Mouse (Mus musculus): ENCODE data around the gene Lrrc3b. TPM values are rescaled to one million over a fixed set of nuclear protein-coding genes. Genes with fewer than 3 reads are reported as not detected.

Lrrc3b gene
- polyA plus RNA-seq (2015; fragmentation: Nextera tagmentation; extraction: Ambion mirVana) = 4.5 and 4.6 TPM in 2 replicates

GRCm38 (mm10) chr14:15438485-15439157 lies at the start of gene Lrrc3b:
TSS of gene Lrrc3b (minus strand) at chr14:15438987.
- Histone ChIP-seq H3K4me1 (no peaks in the 10 kb centered on the region), H3K9ac (peak within 1 kb of the TSS; percentile 60), H3K27ac (0 out of 2 replicates have a peak within 1 kb of the TSS, but pooled peaks have one; percentile 44), H3K4me3 (replicated peaks) (peak within 1 kb of the TSS; percentile 58), H3K9me3 (no peaks in the 10 kb centered on the region), H3K27me3 (replicated peaks) (no peaks in the 10 kb centered on the region), H3K36me3 (no peaks in the 10 kb centered on the region), H3K4me2 (peak within 1 kb of the TSS; percentile 97)
- under 1% methylated on average over 51 of the region's 51 CpGs for WGBS
- peak; percentile 61; the same call in 1 of the 2 replicates for ATAC-seq (ENCODE audit: insufficient read depth, low FRiP score, low read depth)

GRCm38 (mm10) chr14:15477668-15478067 lies 38.9 kb upstream of the Lrrc3b start:
- H3K27ac ChIP-seq = no peak overlapping the region
- no peak for ATAC-seq (ENCODE audit: insufficient read depth, low FRiP score, low read depth)
- no peaks in the 10 kb centered on the region for H3K4me1 ChIP-seq
- no peaks in the 10 kb centered on the region for H3K27me3 ChIP-seq (replicated peaks)
- no peaks in the 10 kb centered on the region for H3K36me3 ChIP-seq
- H3K9ac ChIP-seq = no peak overlapping the region
- no peak overlapping the region for H3K4me3 ChIP-seq (replicated peaks)
- H3K4me2 ChIP-seq = no peak overlapping the region
- H3K9me3 ChIP-seq = no peaks in the 10 kb centered on the region

DNA sequence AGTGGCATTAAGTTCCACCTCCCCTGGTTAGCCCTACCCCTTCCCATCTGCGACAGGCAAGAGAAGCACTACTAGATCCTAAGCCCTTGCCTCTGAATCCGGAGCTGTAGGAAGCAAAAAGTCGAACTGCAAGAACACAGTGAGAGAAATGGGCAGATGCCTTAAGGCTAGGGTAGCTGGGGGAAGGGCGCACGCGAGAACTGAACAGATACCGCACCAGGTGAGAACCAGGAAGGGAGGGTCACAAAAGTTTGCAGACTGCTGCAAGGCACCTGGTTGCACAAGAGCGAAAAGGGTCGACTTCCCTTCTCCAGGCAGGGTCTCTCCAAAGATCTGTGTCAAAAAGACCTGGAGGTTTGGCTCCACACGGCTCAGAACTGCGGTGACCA lies 697 bp downstream of the Lrrc3b start:
- Histone ChIP-seq H3K4me2 (peak overlapping the region; percentile 97), H3K4me1 (no peaks in the 10 kb centered on the region), H3K27me3 (replicated peaks) (no peaks in the 10 kb centered on the region), H3K9me3 (no peaks in the 10 kb centered on the region), H3K9ac (peak overlapping the region; percentile 60; the same call in 1 of the 2 replicates), H3K27ac (no peak overlapping the region), H3K4me3 (replicated peaks) (peak overlapping the region; percentile 58), H3K36me3 (no peaks in the 10 kb centered on the region)
- 0% methylated on average over 11 of the region's 11 CpGs for WGBS
- peak; percentile 40; the same call in 1 of the 2 replicates for ATAC-seq (ENCODE audit: insufficient read depth, low FRiP score, low read depth)

GRCm38 (mm10) chr14:15437501-15437941 lies 1.3 kb downstream of the Lrrc3b start:
- H3K36me3 ChIP-seq = no peaks in the 10 kb centered on the region
- 4% methylated on average over 15 of the region's 15 CpGs for WGBS
- ATAC-seq (ENCODE audit: insufficient read depth, low FRiP score, low read depth) = no peak
- H3K9me3 ChIP-seq = no peaks in the 10 kb centered on the region
- no peaks in the 10 kb centered on the region for H3K27me3 ChIP-seq (replicated peaks)
- H3K4me2 ChIP-seq = peak overlapping the region; percentile 97
- no peaks in the 10 kb centered on the region for H3K4me1 ChIP-seq
- no peak overlapping the region for H3K9ac ChIP-seq
- H3K4me3 ChIP-seq (replicated peaks) = peak overlapping the region; percentile 58
- no peak overlapping the region for H3K27ac ChIP-seq

DNA sequence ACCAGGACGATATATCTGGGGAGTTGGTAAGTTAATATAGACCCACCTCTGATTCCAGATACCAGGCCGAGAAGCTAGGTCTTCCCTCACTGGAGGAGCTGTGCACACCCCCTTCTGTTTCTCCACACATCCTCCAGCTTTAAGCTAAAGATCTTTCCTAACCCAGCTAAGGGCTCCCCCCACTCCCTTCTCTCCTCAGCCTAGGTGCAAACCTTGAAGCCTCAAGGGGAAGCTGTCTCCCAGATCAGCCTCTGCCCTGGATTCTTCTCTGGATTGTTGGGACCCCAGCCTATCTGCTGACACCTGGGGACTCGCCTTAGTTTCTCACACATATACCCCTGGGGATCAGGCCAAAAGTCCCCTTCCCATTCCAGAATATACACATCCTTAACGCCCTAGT lies 1.7 kb downstream of the Lrrc3b start:
- Histone ChIP-seq H3K4me1 (no peaks in the 10 kb centered on the region), H3K4me2 (peak overlapping the region; percentile 97), H3K27me3 (replicated peaks) (no peaks in the 10 kb centered on the region), H3K36me3 (no peaks in the 10 kb centered on the region), H3K9me3 (no peaks in the 10 kb centered on the region), H3K27ac (no peak overlapping the region), H3K9ac (no peak overlapping the region), H3K4me3 (replicated peaks) (peak overlapping the region; percentile 58)
- 48% methylated on average over 4 of the region's 4 CpGs for WGBS
- ATAC-seq (ENCODE audit: insufficient read depth, low FRiP score, low read depth) = no peak

DNA sequence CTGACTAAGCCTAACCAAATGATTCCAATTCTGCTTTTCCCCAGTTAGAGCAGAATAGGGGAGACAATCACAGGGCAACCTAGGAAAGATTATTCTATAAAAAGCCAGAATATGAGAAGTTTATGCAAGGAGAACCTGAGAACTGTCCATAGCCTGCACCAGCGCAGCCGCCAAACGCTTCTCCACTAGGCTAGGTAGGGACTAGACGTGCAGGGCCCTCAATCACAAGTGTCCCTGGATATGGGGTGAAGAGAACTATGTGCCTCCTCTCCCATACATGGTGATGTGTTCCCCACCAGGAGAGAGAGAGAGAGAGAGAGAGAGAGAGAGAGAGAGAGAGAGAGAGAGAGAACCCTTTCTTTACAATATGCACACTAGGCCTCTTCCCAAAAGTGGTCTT lies 2.2 kb downstream of the Lrrc3b start:
- H3K27me3 ChIP-seq (replicated peaks) = no peaks in the 10 kb centered on the region
- no peak for ATAC-seq (ENCODE audit: insufficient read depth, low FRiP score, low read depth)
- H3K9ac ChIP-seq = no peak overlapping the region
- H3K9me3 ChIP-seq = no peaks in the 10 kb centered on the region
- no peaks in the 10 kb centered on the region for H3K36me3 ChIP-seq
- no peak overlapping the region for H3K27ac ChIP-seq
- no peak overlapping the region for H3K4me3 ChIP-seq (replicated peaks)
- WGBS = 97% methylated on average over 4 of the region's 4 CpGs
- no peak overlapping the region for H3K4me2 ChIP-seq
- H3K4me1 ChIP-seq = no peaks in the 10 kb centered on the region

GRCm38 (mm10) chr14:15432396-15432795 lies 6.4 kb downstream of the Lrrc3b start:
- Histone ChIP-seq H3K27ac (no peak overlapping the region), H3K4me3 (replicated peaks) (no peak overlapping the region), H3K9me3 (no peaks in the 10 kb centered on the region), H3K9ac (no peak overlapping the region), H3K4me1 (no peaks in the 10 kb centered on the region), H3K4me2 (no peak overlapping the region), H3K36me3 (no peaks in the 10 kb centered on the region), H3K27me3 (replicated peaks) (no peaks in the 10 kb centered on the region)
- 28% methylated on average over 1 of the region's 1 CpGs for WGBS
- no peak for ATAC-seq (ENCODE audit: insufficient read depth, low FRiP score, low read depth)

DNA sequence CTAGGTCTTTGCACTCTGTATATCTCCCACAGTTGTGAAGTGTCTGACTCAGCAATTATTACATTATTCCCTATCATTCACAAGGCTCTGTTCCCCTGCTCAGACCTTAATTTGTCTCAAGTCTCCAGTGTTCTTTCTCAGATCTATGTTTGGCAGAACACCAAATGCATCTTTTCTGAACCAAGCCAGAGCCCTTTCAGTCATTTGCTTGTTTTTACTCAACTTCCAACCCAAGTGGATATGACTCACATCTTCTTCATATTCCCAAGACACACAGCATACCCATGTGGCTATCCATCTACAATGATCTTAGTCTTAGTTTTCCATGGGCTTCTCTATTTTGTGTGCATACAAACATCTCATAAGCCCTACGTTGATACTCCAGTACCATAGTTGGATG lies 17.2 kb downstream of the Lrrc3b start:
- 87% methylated on average over 1 of the region's 1 CpGs for WGBS
- H3K27ac ChIP-seq = no peak overlapping the region
- no peak overlapping the region for H3K4me3 ChIP-seq (replicated peaks)
- H3K4me2 ChIP-seq = no peak overlapping the region
- no peak for ATAC-seq (ENCODE audit: insufficient read depth, low FRiP score, low read depth)
- no peaks in the 10 kb centered on the region for H3K4me1 ChIP-seq
- H3K9ac ChIP-seq = no peak overlapping the region
- no peaks in the 10 kb centered on the region for H3K27me3 ChIP-seq (replicated peaks)
- no peaks in the 10 kb centered on the region for H3K36me3 ChIP-seq
- H3K9me3 ChIP-seq = no peaks in the 10 kb centered on the region

- H3K4me1 ChIP-seq = no peaks in the 10 kb centered on the region
- ATAC-seq (ENCODE audit: insufficient read depth, low FRiP score, low read depth) = no peak
- no peaks in the 10 kb centered on the region for H3K27me3 ChIP-seq (replicated peaks)
These were observed 27.9 kb downstream of the Lrrc3b start for GRCm38 (mm10) chr14:15410686-15411534.

GRCm38 (mm10) chr14:15385536-15385935 lies 53.3 kb downstream of the Lrrc3b start:
- H3K27me3 ChIP-seq (replicated peaks) = no peaks in the 10 kb centered on the region
- H3K4me2 ChIP-seq = no peak overlapping the region
- 83% methylated on average over 2 of the region's 2 CpGs for WGBS
- no peak overlapping the region for H3K27ac ChIP-seq
- no peaks in the 10 kb centered on the region for H3K4me1 ChIP-seq
- H3K4me3 ChIP-seq (replicated peaks) = no peak overlapping the region
- H3K9me3 ChIP-seq = no peaks in the 10 kb centered on the region
- H3K9ac ChIP-seq = no peak overlapping the region
- no peaks in the 10 kb centered on the region for H3K36me3 ChIP-seq
- no peak for ATAC-seq (ENCODE audit: insufficient read depth, low FRiP score, low read depth)

More at GRCm38 (mm10) chr14:15410686-15411534, 27.9 kb downstream of the Lrrc3b start:
- no peak overlapping the region for H3K9ac ChIP-seq
- H3K36me3 ChIP-seq = no peaks in the 10 kb centered on the region
- 77% methylated on average over 8 of the region's 8 CpGs for WGBS
- no peak overlapping the region for H3K4me3 ChIP-seq (replicated peaks)
- no peak overlapping the region for H3K27ac ChIP-seq
- no peaks in the 10 kb centered on the region for H3K9me3 ChIP-seq
- no peak overlapping the region for H3K4me2 ChIP-seq

DNA sequence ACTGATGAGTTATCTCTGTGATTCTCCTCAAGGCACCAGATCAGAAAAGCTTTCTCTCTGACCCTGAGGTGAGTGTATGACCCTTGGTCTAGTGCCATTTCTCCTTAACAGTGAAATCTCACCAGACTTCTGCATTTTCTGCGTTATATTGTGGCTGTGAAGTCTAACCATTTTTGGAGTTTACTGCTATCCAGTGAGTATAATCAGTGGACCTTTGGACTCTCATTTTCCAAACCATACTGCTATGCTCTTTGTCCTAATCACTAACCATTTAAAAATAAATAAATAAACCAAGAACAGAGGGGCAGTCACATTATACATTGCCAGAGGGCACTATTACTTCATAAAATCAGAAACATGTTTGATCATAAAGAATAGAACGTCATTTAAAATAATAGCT lies 53.8 kb downstream of the Lrrc3b start:
- Histone ChIP-seq H3K4me3 (replicated peaks) (no peak overlapping the region), H3K9ac (no peak overlapping the region), H3K27me3 (replicated peaks) (no peaks in the 10 kb centered on the region), H3K9me3 (no peaks in the 10 kb centered on the region), H3K27ac (no peak overlapping the region), H3K4me1 (no peaks in the 10 kb centered on the region), H3K36me3 (no peaks in the 10 kb centered on the region), H3K4me2 (no peak overlapping the region)
- 78% methylated on average over 2 of the region's 2 CpGs for WGBS
- ATAC-seq (ENCODE audit: insufficient read depth, low FRiP score, low read depth) = no peak

DNA sequence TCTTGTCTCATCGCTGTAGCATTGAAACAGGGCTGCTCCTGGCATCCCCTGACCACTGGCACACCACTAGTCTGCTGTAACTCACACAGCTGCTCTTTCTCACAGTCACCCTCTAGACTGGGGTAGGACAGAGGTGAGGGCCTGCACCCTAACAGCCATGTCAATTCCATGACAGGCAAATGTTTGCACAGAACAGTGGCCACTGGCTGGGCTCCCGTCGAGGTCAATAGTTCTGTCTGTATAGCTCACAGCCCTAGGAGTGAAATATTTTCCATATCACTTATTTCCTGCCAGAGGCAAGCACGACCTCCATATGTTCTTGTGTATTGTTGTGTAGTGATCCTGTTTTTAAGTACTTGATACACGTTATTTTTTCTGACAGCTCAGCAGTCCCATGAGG lies 54.3 kb downstream of the Lrrc3b start:
- ATAC-seq (ENCODE audit: insufficient read depth, low FRiP score, low read depth) = peak; percentile 58; the same call in 1 of the 2 replicates
- WGBS = 49% methylated on average over 5 of the region's 5 CpGs
- H3K4me3 ChIP-seq (replicated peaks) = no peak overlapping the region
- no peak overlapping the region for H3K27ac ChIP-seq
- no peaks in the 10 kb centered on the region for H3K27me3 ChIP-seq (replicated peaks)
- H3K9me3 ChIP-seq = no peaks in the 10 kb centered on the region
- H3K4me1 ChIP-seq = no peaks in the 10 kb centered on the region
- H3K9ac ChIP-seq = no peak overlapping the region
- H3K36me3 ChIP-seq = no peaks in the 10 kb centered on the region
- H3K4me2 ChIP-seq = no peak overlapping the region
